Mouse (Mus musculus): ENCODE results near the gene Gm13023. TPM values are rescaled to one million over a fixed set of nuclear protein-coding genes. Genes with fewer than 3 reads are reported as not detected.
"Not testable (repeated sequence)": the region's sequence is repeated elsewhere in the genome, so short reads cannot be mapped to it uniquely, and the experiment has no call there.

Gm13023 gene
- not detected for polyA plus RNA-seq (2021)

- POLR2A ChIA-PET = not testable (repeated sequence)
Measured at GRCm38 (mm10) chr4:143789052-143789451, at the start of gene Gm13023. TSS of gene Gm13023 (plus strand) at chr4:143789352.

GRCm38 (mm10) chr4:143815993-143816392 lies 26.8 kb downstream of the Gm13023 start, which contains the start of gene Gm13084:
TSS of gene Gm13084 (minus strand) at chr4:143816093.
- DNase-seq (ENCODE audit: low read depth, low spot score) (no peak), ATAC-seq (no peak)
- in situ Hi-C loops (cut with MboI; ENCODE audit: low pct_unique_long_range_greater_than_20kb) = no loop called here
- CTCF ChIA-PET = no interaction called here
- POLR2A ChIA-PET = no interaction called here
- no peak for TF ChIP-seq CTCF (IDR thresholded peaks at IDR 0.05)
- H3K27me3 ChIP-seq = no peaks in the 10 kb centered on the region

More at GRCm38 (mm10) chr4:143789052-143789451, at the start of gene Gm13023:
- H3K27me3 ChIP-seq; ATAC-seq; CTCF ChIA-PET; in situ Hi-C loops (cut with MboI; ENCODE audit: low pct_unique_long_range_greater_than_20kb); DNase-seq (ENCODE audit: low read depth, low spot score): not testable (repeated sequence)

Other genes starting within 250 kb of the Gm13023 start
- gene BC080695, start 237.7 kb upstream of the Gm13023 start, polyA plus RNA-seq (2021) = not detected
- gene Gm13057, start 237.6 kb upstream of the Gm13023 start, polyA plus RNA-seq (2021) = not detected
- gene Gm13083, start 174.3 kb upstream of the Gm13023 start, polyA plus RNA-seq (2021) = not detected
- not detected for gene Gm13088, start 132.1 kb upstream of the Gm13023 start, polyA plus RNA-seq (2021)
- not detected for gene Gm13089, start 86.6 kb upstream of the Gm13023 start, polyA plus RNA-seq (2021)
- not detected for gene Gm13078, start 69.9 kb upstream of the Gm13023 start, polyA plus RNA-seq (2021)
- gene Gm13084, start 26.7 kb downstream of the Gm13023 start, polyA plus RNA-seq (2021) = not detected
- not detected for gene Gm13103, start 57.1 kb downstream of the Gm13023 start, polyA plus RNA-seq (2021)
- not detected for gene Pramef6, start 111.0 kb downstream of the Gm13023 start, polyA plus RNA-seq (2021)
- 0.04 TPM for gene Pramef25, start 161.7 kb downstream of the Gm13023 start, polyA plus RNA-seq (2021)
- gene Gm13101, start 177.6 kb downstream of the Gm13023 start, polyA plus RNA-seq (2021) = not detected
- not detected for gene Pramef17, start 205.0 kb downstream of the Gm13023 start, polyA plus RNA-seq (2021)